Mouse (Mus musculus) kidney, embryonic 15.5 days (tissue): ENCODE data around the gene Clint1. TPM values are rescaled to one million over a fixed set of nuclear protein-coding genes. Genes with fewer than 3 reads are reported as not detected.

Source experiments
- ATAC-seq: fragments of 200-750 bp; cut with Nextera tagmentation; replicated peaks from 2 replicates; pipeline ENCODE4 v1.8.0; 2017; ENCODE audit warnings: moderate TSS enrichment; ENCODE audit not compliant: low FRiP score
- H3K27ac ChIP-seq: fragments of 300-500 bp; sonication (generic); 2 replicates; pipeline ENCODE4 v1.5.1; 2015; ENCODE audit warnings: mild to moderate bottlenecking, inconsistent platforms
- H3K27me3 ChIP-seq: fragments of 300-500 bp; sonication (generic); 2 replicates; pipeline ENCODE4 v1.6.1; 2015; ENCODE audit warnings: inconsistent platforms
- H3K36me3 ChIP-seq: fragments of 300-500 bp; sonication (generic); 2 replicates; pipeline ENCODE4 v1.6.1; 2015; ENCODE audit warnings: inconsistent platforms
- H3K4me1 ChIP-seq: fragments of 300-500 bp; sonication (generic); 2 replicates; pipeline ENCODE4 v1.6.1; 2015; ENCODE audit warnings: inconsistent platforms
- H3K4me2 ChIP-seq: fragments of 300-500 bp; sonication (generic); 2 replicates; pipeline ENCODE4 v1.6.1; 2015; ENCODE audit warnings: moderate library complexity, mild to moderate bottlenecking, inconsistent platforms
- H3K4me3 ChIP-seq: fragments of 300-500 bp; sonication (generic); replicated peaks from 2 replicates; pipeline ENCODE4 v1.5.1; 2015; ENCODE audit warnings: mild to moderate bottlenecking, inconsistent platforms
- H3K9ac ChIP-seq: fragments of 300-500 bp; sonication (generic); 2 replicates; pipeline ENCODE4 v1.6.1; 2015; ENCODE audit warnings: mild to moderate bottlenecking, inconsistent platforms
- H3K9me3 ChIP-seq: fragments of 300-500 bp; sonication (generic); replicated peaks from 2 replicates; pipeline ENCODE4 v1.6.1; 2016; ENCODE audit warnings: inconsistent platforms
- WGBS: fragments of 180-500 bp; shearing (Covaris S2); methylation state at CpG from one replicate; pipeline ENCODE4 v1.1.7; 2015; ENCODE audit warnings: mixed read lengths; 5-methylcytosine and 5-hydroxymethylcytosine counted together
- polyA plus RNA-seq: library from polyadenylated mRNA; unstranded; fragments of >200 nt; fragmentation: Nextera tagmentation; extraction: Ambion mirVana; gene quantifications from 2 replicates; pipeline ENCODE4 v1.2.1, GENCODE M21; 2015

Gene Clint1
- polyA plus RNA-seq, 1 experiment from 2014 or later = 97.8 TPM

GRCm38 (mm10) chr11:45918018-45918417 lies 66.2 kb downstream of the Clint1 start:
- Histone ChIP-seq H3K27ac (no peak overlapping the region), H3K4me1 (peaks cover 5% of the 10 kb centered on the region), H3K36me3 (no peaks in the 10 kb centered on the region; the same call in 1 of the 2 replicates), H3K4me2 (no peak overlapping the region), H3K9me3 (no peaks in the 10 kb centered on the region), H3K4me3 (no peak overlapping the region), H3K27me3 (no peaks in the 10 kb centered on the region), H3K9ac (no peak overlapping the region)
- WGBS = 93% methylated on average over 6 of the region's 6 CpGs
- no peak for ATAC-seq

GRCm38 (mm10) chr11:45918836-45919235 lies 67.0 kb downstream of the Clint1 start:
- Histone ChIP-seq H3K9ac (no peak overlapping the region), H3K9me3 (no peaks in the 10 kb centered on the region), H3K4me2 (no peak overlapping the region), H3K36me3 (no peaks in the 10 kb centered on the region), H3K27ac (no peak overlapping the region), H3K4me3 (no peak overlapping the region), H3K4me1 (peaks cover 5% of the 10 kb centered on the region), H3K27me3 (no peaks in the 10 kb centered on the region)
- WGBS = 65% methylated on average over 4 of the region's 4 CpGs
- ATAC-seq = no peak

GRCm38 (mm10) chr11:45921026-45921425 lies 69.2 kb downstream of the Clint1 start:
- Histone ChIP-seq H3K4me1 (peaks cover 5% of the 10 kb centered on the region), H3K4me2 (peak overlapping the region; percentile 44), H3K9ac (no peak overlapping the region), H3K27ac (no peak overlapping the region), H3K4me3 (no peak overlapping the region), H3K9me3 (no peaks in the 10 kb centered on the region), H3K36me3 (no peaks in the 10 kb centered on the region), H3K27me3 (no peaks in the 10 kb centered on the region)
- 45% methylated on average over 8 of the region's 8 CpGs for WGBS
- no peak for ATAC-seq

- H3K4me1 ChIP-seq = peaks cover 5% of the 10 kb centered on the region
- H3K4me2 ChIP-seq = peak overlapping the region; percentile 44
- no peaks in the 10 kb centered on the region for H3K36me3 ChIP-seq
- 0 out of 2 replicates have a peak overlapping the region, but pooled peaks have one; percentile 22 for H3K9ac ChIP-seq
- no peak overlapping the region for H3K27ac ChIP-seq
- H3K4me3 ChIP-seq = 0 out of 2 replicates have a peak overlapping the region, but pooled peaks have one; percentile 6
- 12% methylated on average over 10 of the region's 10 CpGs for WGBS
- no peaks in the 10 kb centered on the region for H3K27me3 ChIP-seq
- 0 out of 2 replicates have a peak, but pooled peaks have one; percentile 22 for ATAC-seq
- H3K9me3 ChIP-seq = no peaks in the 10 kb centered on the region
These were observed 69.6 kb downstream of the Clint1 start for GRCm38 (mm10) chr11:45921480-45921898.

GRCm38 (mm10) chr11:45925436-45925835 lies 73.6 kb downstream of the Clint1 start:
- Histone ChIP-seq H3K9ac (no peak overlapping the region), H3K4me3 (no peak overlapping the region), H3K27ac (no peak overlapping the region), H3K36me3 (peaks cover 14% of the 10 kb centered on the region; the same call in 1 of the 2 replicates), H3K4me2 (no peak overlapping the region), H3K4me1 (peaks cover 5% of the 10 kb centered on the region), H3K9me3 (no peaks in the 10 kb centered on the region), H3K27me3 (no peaks in the 10 kb centered on the region)
- 64% methylated on average over 6 of the region's 6 CpGs for WGBS
- no peak for ATAC-seq

GRCm38 (mm10) chr11:45926640-45927082 lies 74.8 kb downstream of the Clint1 start:
- H3K4me1 ChIP-seq = peaks cover under 1% of the 10 kb centered on the region; the same call in 1 of the 2 replicates
- no peaks in the 10 kb centered on the region for H3K9me3 ChIP-seq
- no peaks in the 10 kb centered on the region for H3K27me3 ChIP-seq
- H3K9ac ChIP-seq = no peak overlapping the region
- peak overlapping the region; percentile 60 for H3K4me2 ChIP-seq
- WGBS = under 1% methylated on average over 9 of the region's 9 CpGs
- peak; percentile 89 for ATAC-seq
- peak overlapping the region; percentile 45 for H3K4me3 ChIP-seq
- H3K36me3 ChIP-seq = peaks cover 23% of the 10 kb centered on the region; the same call in 1 of the 2 replicates
- no peak overlapping the region for H3K27ac ChIP-seq

- H3K9ac ChIP-seq = no peak overlapping the region
- H3K4me2 ChIP-seq = no peak overlapping the region
- ATAC-seq = no peak
- no peak overlapping the region for H3K4me3 ChIP-seq
- no peaks in the 10 kb centered on the region for H3K27me3 ChIP-seq
- WGBS = 66% methylated on average over 5 of the region's 5 CpGs
- H3K36me3 ChIP-seq = peaks cover 30% of the 10 kb centered on the region
- no peaks in the 10 kb centered on the region for H3K4me1 ChIP-seq
- H3K27ac ChIP-seq = no peak overlapping the region
- no peaks in the 10 kb centered on the region for H3K9me3 ChIP-seq
These were observed 75.6 kb downstream of the Clint1 start for GRCm38 (mm10) chr11:45927456-45927855.

- no peaks in the 10 kb centered on the region for H3K4me1 ChIP-seq
- no peaks in the 10 kb centered on the region for H3K27me3 ChIP-seq
- H3K4me3 ChIP-seq = no peak overlapping the region
- no peak overlapping the region for H3K9ac ChIP-seq
- H3K9me3 ChIP-seq = no peaks in the 10 kb centered on the region
- no peak overlapping the region for H3K4me2 ChIP-seq
- H3K36me3 ChIP-seq = peaks cover 49% of the 10 kb centered on the region
- WGBS = 85% methylated on average over 10 of the region's 10 CpGs
- no peak for ATAC-seq
- no peak overlapping the region for H3K27ac ChIP-seq
These were observed 77.7 kb downstream of the Clint1 start for GRCm38 (mm10) chr11:45929541-45929940.

GRCm38 (mm10) chr11:45932771-45933170 lies 80.9 kb downstream of the Clint1 start:
- WGBS = 92% methylated on average over 10 of the region's 10 CpGs
- H3K9me3 ChIP-seq = no peaks in the 10 kb centered on the region
- no peak overlapping the region for H3K4me2 ChIP-seq
- H3K4me1 ChIP-seq = no peaks in the 10 kb centered on the region
- H3K9ac ChIP-seq = no peak overlapping the region
- H3K4me3 ChIP-seq = no peak overlapping the region
- no peak for ATAC-seq
- no peaks in the 10 kb centered on the region for H3K27me3 ChIP-seq
- H3K36me3 ChIP-seq = peaks cover 81% of the 10 kb centered on the region
- no peak overlapping the region for H3K27ac ChIP-seq

GRCm38 (mm10) chr11:45937478-45937877 lies 85.6 kb downstream of the Clint1 start:
- Histone ChIP-seq H3K4me1 (no peaks in the 10 kb centered on the region), H3K27me3 (no peaks in the 10 kb centered on the region), H3K36me3 (peaks cover 61% of the 10 kb centered on the region), H3K4me2 (no peak overlapping the region), H3K9me3 (no peaks in the 10 kb centered on the region), H3K4me3 (no peak overlapping the region), H3K9ac (no peak overlapping the region), H3K27ac (no peak overlapping the region)
- no peak for ATAC-seq
- 93% methylated on average over 8 of the region's 8 CpGs for WGBS

- Histone ChIP-seq H3K9ac (no peak overlapping the region), H3K4me1 (peaks cover 12% of the 10 kb centered on the region), H3K4me3 (no peak overlapping the region), H3K4me2 (no peak overlapping the region), H3K36me3 (peaks cover 48% of the 10 kb centered on the region), H3K9me3 (no peaks in the 10 kb centered on the region), H3K27ac (no peak overlapping the region), H3K27me3 (no peaks in the 10 kb centered on the region)
- ATAC-seq = no peak
- 88% methylated on average over 8 of the region's 8 CpGs for WGBS
These were observed 87.1 kb downstream of the Clint1 start for GRCm38 (mm10) chr11:45938917-45939316.

- H3K9me3 ChIP-seq = no peaks in the 10 kb centered on the region
- H3K9ac ChIP-seq = no peak overlapping the region
- peaks cover 15% of the 10 kb centered on the region for H3K36me3 ChIP-seq
- peaks cover 12% of the 10 kb centered on the region for H3K4me1 ChIP-seq
- H3K4me2 ChIP-seq = no peak overlapping the region
- WGBS = 89% methylated on average over 7 of the region's 7 CpGs
- H3K27me3 ChIP-seq = no peaks in the 10 kb centered on the region
- no peak overlapping the region for H3K4me3 ChIP-seq
- no peak overlapping the region for H3K27ac ChIP-seq
- no peak for ATAC-seq
These were observed 90.4 kb downstream of the Clint1 start for GRCm38 (mm10) chr11:45942281-45942680.
